Mouse (Mus musculus) activated CD4-positive, CD25-positive, alpha-beta regulatory T cell, adult 4 months (primary cell): ENCODE results near the gene Samt4. TPM values are rescaled to one million over a fixed set of nuclear protein-coding genes. Genes with fewer than 3 reads are reported as not detected.
"Not testable (repeated sequence)": the region's sequence is repeated elsewhere in the genome, so short reads cannot be mapped to it uniquely, and the experiment has no call there.

ENCODE experiments used
- ATAC-seq: one replicate; pipeline ENCODE4 v1.8.0; 2017
- polyA plus RNA-seq, 2 experiments: library from polyadenylated mRNA; unstranded; fragments of 100-300 nt; shearing (Covaris generic); gene quantifications; one replicate each; pipeline ENCODE4 v1.2.1; 2017

Gene Samt4
- not detected for polyA plus RNA-seq

GRCm38 (mm10) chrX:154481702-154482101 lies at the start of gene Samt4:
Samt4 (plus strand) TSS chrX:154482002.
- ATAC-seq: no peak

DNA sequence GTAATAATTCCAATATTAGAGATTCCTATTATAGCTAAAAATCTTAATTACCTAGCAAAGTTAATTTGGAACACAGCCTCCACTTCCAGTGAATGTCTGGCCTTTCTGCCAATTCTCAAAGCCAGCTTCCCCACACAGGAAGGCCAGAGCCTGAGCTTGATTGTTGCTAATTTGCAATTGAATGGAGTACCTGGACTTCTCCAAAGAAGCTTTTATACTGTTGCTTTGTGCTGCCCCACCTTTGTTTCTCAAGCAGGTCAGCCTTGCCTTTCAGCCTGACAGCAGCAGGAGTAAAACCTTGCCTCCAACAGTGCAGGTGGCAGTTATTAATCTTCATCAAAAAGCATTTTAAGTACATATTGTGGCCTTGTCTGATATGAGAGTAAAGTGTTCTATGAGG lies 38.1 kb upstream of the Samt4 start:
- not testable (repeated sequence) for ATAC-seq

- ATAC-seq: not testable (repeated sequence)
These were observed 13.4 kb upstream of the Samt4 start for GRCm38 (mm10) chrX:154468386-154468785.

Other genes starting within 250 kb of the Samt4 start
- gene 4930524N10Rik, start 138.6 kb upstream of the Samt4 start, polyA plus RNA-seq: not detected
- gene Samt2, start 97.4 kb downstream of the Samt4 start, polyA plus RNA-seq: not detected